Mouse (Mus musculus): ENCODE results near the gene Tmem116.

Gene Tmem116

DNA sequence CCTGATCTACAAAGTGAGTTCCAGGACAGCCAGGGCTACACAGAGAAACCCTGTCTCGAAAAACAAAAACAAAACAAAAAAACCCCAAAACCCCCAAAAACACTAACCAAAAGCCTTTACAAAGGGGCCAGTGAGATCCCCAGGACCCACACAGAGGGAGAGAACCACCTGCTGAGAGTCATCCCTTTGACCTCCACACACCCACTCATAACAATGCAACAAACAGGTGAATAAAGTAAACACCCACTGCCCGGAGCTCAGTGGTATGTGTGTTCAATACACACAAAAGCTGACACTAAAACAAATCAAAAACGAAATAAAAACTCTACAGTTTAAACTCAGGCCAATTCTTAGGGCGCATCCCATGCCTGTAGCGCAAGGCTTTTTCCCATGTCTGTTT lies 88.4 kb downstream of the Tmem116 start:
- no peak for DNase-seq (ENCODE audit: low spot score in 2 of 2)

DNA sequence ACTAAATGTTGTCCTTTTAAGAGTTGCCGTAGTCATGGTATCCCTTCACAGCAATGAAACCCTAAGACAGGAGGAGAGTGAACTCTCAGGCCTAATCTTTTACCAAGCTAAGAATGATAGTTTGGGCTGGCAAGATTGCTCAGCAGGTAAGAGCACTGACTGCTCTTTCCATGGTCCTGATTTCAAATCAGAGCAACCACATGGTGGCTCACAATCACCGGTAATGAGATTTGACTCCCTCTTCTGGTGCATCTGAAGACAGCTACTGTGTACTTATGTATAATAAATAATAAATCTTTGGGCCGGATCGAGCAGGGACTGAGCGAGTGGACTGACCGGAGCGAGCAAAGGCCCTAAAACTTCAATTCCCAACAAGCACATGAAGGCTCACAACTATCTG lies 89.5 kb downstream of the Tmem116 start:
- no peak for DNase-seq (ENCODE audit: low spot score in 2 of 2)

DNA sequence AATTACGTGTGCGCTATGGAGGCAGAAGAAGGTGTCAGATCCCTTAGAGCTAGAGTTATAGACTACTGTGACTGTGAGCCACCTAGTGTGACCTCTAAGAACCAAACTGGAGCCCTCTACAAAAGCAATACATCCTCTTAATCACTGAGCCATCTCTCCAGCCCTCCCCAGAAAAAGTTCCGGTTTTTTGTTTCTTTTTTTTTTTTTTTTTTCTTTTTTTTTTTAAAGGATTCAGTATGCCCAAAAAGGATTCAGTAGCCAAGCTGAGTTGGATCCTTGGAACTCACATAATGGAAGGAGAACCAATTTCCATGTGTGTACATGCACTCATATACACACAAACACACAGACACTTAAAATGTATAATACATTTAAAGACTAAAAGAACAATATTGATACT lies 91.7 kb downstream of the Tmem116 start:
- DNase-seq (ENCODE audit: low spot score in 2 of 2), result no peak

DNA sequence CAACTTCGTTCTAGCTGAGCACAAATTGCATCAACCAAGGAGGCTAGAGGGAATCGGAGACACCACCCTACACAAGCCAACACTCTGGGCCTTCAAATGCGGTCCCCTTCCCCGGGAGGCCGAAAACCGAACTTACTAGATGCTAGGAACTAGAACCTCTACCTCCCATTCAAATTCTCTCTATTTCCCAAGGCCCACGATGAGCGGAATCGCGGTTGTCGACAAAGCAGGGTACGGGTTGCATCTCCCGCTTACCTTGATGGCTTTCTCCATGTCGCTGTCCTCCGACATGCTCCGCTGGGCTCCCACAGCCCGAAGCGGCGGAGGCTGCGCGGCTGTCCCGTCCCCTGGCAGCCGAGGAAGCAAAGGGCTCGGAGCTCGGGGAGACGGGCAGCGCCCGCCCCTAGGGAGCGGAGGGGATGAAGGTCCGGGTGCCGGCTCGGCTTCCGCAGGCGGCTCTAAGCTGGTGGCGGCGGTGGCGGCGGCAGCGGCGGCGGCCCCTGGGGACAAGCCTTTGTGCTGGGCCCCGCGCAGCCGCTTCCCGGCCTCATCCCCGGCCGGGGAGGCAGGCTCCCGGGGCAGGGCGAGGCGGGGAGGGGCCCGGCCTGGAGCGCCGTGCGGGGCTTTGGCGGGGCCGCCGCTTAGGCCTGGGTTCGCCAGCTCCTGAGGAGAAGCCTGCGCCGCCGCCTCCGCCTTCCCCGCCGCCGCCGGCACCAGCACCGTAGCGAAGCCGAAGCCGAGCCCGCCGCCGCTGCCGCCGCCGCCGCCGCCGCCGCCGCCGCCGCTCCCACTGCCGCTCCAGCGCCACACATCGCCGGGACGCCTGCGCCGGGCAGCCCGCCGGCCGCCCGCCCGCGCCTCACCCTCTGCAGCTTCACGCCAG lies 93.5 kb downstream of the Tmem116 start, which contains the start of the genes Adam1a and Gm42878:
Gene Adam1a (minus strand): TSS at position 573 of the 883 bp plus-strand sequence.
Gene Gm42878 (minus strand): TSS at position 573 of the 883 bp plus-strand sequence.
- no peak for DNase-seq (ENCODE audit: low spot score in 2 of 2)

DNA sequence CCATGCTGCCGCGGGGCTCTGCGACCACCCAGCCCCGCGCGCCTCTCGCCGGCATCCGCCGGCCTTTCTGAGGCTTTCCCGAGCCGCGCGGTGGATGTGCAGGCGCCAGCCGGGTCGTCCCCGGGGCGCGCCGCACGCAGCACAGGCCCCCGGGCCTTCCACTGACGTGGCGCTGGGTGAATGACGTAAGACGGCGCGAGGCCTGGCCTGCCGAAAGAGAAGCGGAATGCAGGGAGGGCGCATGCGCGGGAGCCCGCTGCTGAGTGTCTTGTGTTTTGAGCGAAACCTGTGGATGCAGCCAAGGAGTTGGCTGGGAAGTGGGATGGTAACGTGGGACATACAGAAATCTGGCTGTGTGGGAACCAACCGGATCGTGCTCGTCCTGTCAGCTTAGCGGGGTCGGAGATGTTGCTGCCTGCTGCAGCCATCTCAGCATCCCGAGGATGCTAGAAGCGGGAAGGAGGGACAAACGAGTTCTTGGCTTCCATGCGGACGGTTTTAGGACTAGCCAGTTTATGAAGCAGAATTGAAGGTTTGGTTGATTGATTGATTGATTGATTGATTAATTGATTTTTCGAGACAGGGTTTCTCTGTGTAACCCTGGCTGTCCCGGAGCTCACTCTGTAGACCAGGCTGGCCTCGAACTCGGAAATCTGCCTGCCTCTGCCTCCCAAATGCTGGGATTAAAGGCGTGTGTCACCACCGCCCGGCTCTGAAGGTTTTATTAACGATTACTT lies 94.3 kb downstream of the Tmem116 start, which contains the start of gene Mapkapk5:
Gene Mapkapk5 (minus strand): TSS at position 113 of the 737 bp plus-strand sequence.
- DNase-seq (ENCODE audit: low spot score in 2 of 2), result peak; percentile 94 to 96

DNA sequence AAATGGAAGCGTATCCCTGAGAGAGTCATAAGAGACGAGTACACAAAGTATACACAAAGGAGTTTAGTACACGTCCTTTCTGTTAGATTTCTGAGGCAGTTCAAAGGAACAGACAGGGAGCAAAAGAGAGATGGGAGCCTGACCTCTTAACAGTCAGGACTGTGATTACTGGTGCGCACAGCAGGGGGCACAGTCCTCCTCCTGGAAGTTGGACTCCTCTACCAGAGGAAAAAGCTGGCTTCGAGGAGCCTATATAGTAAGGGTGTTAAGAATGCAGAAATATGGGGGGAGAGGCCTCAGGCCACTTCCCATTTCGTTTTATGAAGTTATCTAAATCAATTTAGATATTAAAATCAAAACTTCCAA lies 94.8 kb downstream of the Tmem116 start:
- peak; percentile 23 to 38 for DNase-seq (ENCODE audit: low spot score in 2 of 2)

DNA sequence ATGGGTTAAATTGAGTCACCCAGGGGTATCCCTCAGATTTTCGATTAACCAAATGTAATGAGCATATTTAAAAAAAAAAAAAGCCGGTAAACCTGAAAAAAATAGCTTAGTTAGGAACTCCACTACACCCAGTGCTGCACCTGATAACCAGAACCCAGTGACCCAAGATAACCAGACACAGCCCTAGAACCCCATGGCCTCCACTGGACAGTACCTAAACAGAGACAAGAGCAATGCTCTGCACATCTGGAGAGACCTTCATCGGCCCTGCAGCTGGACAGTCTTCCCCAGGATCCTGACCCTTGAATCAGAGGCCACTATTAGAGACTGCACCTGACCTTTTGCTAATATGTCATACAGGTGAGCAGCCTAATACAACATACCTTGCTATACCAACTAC lies 95.4 kb downstream of the Tmem116 start:
- DNase-seq (ENCODE audit: low spot score in 2 of 2), result no peak

DNA sequence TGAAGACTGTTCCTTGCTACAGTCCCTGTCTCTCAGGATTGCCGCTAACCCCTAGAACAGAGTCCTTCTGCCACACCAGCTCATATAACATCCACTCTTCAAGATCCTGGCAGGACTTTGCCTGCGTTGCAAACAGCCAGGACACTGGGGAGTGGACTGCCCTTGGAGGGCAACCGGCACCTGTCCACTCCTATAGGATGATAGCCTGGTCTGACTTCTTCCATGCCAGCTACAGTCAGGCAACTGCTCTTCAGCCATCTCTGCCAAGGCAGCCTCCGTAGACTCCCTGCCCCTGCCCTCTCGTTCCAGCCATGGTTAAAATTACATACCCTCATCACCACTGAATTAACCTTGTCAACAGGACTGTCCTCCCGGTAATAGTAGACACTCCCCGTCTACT lies 97.5 kb downstream of the Tmem116 start:
- no peak for DNase-seq (ENCODE audit: low spot score in 2 of 2)

DNA sequence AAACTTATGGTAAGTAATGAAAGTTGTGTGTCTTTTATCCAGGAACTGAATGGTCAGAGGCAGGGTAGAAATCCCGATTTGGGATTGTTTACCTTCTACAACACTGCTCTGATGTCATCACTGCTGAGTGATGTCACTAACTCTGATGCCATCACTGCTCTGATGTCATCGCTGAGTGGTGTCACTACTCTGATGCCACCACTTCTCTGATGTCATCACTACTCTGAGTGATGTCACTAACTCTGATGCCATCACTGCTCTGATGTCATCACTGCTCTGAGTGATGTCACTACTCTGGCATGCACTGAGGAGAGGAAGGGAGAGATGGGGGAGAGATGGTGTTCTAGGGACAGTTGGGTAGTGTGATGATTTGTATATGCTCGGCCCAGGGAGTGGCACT lies 110.7 kb downstream of the Tmem116 start:
- no peak for DNase-seq (ENCODE audit: low spot score in 2 of 2)

DNA sequence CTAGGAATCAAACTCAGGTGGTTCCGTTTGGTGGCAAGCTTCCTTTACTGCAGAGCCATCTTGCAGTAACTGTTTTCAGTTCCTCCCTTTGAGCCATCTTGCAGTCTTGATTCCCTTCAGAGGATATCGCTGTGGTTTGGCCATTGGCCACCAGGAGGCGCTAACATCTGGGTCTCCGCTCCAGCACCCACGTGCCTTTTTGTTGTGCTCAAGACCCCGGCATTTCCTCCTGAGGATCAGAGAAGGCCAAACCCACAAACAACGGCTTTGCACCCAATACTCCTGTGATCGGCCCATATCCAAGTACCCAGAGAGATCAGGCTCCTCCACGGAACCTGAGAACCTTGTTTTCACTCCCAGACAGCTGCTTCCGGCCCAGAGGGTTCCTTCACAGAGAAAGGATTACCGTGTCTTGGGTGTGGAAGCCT lies 112.8 kb downstream of the Tmem116 start:
- DNase-seq (ENCODE audit: low spot score in 2 of 2), result peak; percentile 64 to 72

DNA sequence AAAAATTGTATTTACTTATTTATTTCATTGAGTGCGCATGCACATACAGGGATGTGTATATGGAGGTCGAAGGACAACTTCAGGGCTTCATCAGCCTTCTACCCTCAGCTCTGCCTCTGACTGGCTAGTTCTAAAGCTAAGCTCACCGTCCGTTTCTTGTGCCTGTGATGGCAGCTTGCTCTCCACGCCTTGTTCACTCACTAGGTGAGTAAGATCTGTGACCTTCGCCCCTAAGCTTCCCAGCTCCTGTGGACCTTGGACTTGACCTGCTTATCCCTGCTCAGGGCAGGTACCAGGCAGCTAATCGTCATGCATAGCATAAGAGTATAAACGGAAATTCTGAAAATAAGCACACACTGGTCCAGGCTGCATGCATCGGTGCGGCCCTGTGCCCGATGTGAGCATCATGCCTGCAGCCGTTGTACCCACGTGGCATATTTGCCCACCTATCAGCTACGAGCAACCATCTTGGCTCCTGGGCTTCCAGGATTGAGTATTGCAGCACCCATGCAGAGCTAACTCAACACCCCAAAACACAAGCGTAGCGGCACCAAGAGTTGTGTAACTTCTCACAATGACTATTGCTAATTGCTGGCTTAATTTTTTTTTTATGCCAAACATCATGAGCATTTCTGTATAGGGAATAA lies 114.5 kb downstream of the Tmem116 start:
- no peak for DNase-seq (ENCODE audit: low spot score in 2 of 2)

DNA sequence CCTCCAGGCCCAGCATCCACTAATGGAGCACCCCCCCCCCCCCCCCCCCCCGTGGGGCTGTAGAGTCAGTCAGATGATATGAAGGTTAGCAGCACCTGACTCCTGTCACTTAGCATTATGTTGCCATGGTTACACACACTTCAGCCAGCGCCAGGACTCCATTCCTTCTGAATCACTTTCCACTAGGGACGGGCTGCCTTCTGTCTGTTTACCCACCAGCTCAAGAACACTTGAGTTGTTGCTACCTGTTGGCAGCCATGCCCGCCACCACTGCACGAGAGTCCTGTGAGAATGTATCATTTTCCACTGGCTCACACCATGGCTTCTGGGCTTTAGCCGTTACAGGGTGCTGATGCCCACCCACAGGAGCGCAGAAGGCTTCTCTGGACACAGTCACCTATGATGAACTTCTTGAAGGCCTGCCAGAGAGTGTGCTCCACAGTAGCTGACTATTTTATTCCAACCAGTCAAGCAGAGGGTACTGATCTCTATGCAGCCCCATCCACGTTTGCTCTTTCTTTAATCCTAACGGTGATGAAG lies 118.3 kb downstream of the Tmem116 start:
- DNase-seq (ENCODE audit: low spot score in 2 of 2), result no peak

DNA sequence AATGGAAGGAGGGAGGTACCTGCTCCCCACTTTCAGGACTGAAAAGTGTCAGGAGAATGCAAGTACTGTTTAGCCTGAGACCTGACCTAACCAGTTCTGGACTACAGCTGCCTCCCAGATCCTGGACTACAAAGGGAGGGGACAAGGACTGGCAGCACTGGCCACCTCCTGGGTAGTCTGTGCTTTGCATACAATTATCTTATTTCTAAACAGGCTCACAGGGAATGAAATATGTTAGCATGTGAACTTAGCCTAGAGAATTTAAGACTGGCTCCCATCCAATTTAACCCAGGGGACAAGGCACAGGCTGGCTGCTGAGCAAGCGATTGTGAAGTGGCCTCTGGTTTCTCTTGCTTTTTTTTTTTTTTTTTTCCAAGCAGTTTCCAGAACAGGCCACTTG lies 119.1 kb downstream of the Tmem116 start:
- no peak for DNase-seq (ENCODE audit: low spot score in 2 of 2)

Data from frontal cortex, postnatal 14 days (tissue).